Mouse (Mus musculus) layer of hippocampus, adult 8-10 months (tissue): ENCODE data around the gene Suclg2. TPM values are rescaled to one million over a fixed set of nuclear protein-coding genes. Genes with fewer than 3 reads are reported as not detected.

Experiments
- DNase-seq, 2 experiments: peaks; one replicate each; pipeline ENCODE4 v3.0.0; 2022; ENCODE audit warnings: low spot score in 2 of 2
- total RNA-seq, 4 experiments: library from RNA; stranded (reverse); gene quantifications; 2 replicates each; pipeline ENCODE4 v1.2.4; 2022

The Suclg2 gene
- total RNA-seq, 4 experiments from 2014 or later: 13.7 to 24.6 (median 20.3) TPM

DNA sequence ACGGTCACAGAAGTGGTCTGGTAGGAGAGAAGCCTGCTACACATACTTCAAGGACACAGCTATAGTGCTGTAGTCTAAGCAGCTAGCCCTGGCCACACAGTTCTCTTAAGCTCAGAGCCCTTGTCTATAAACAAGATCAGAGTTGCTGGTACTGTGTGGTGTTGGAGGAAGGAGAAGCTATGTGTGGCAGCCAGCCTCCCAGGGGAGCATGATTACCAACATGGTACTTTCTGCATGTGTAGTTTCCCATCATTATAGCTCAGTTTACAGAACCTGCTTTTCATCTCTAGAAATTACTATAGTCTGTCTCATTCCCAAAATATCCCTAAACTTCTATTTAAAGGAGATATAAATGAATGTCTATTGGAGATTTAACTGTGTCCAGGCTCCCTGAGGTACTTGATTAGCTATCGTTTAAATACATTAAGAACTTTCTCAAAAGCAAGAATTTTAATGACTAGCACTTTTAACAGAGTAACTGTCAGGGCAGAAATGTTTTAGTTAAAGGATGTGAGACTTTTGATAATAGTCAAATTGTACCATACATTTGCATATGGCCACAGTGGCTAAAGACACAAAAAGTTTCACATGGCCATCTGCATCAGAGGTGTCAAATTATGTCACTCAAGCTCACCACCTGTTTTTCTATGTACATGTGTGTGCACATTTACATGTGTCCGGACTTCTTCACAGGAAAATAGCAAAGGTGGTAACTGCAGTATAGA lies 145.4 kb downstream of the Suclg2 start:
- DNase-seq: no peak

DNA sequence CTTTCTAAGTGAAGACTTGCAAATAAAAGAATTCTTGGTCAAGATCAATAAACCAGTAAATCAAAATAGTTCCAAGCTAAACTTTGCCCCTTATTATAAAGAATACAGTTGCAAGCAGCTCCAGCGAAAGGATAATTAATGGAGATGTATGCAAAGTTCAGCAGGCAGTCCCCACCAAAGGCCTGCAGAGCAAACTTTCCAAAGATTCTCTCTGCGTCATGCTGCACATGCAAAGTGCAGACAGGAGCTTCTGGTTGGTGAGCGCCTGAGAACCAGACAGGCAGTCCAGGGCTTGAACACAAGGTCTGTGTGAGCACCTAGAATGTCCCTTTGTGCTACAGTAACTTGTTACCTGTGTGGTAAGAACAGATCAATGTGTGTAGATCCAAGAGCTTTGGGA lies 147.0 kb downstream of the Suclg2 start:
- DNase-seq: no peak

DNA sequence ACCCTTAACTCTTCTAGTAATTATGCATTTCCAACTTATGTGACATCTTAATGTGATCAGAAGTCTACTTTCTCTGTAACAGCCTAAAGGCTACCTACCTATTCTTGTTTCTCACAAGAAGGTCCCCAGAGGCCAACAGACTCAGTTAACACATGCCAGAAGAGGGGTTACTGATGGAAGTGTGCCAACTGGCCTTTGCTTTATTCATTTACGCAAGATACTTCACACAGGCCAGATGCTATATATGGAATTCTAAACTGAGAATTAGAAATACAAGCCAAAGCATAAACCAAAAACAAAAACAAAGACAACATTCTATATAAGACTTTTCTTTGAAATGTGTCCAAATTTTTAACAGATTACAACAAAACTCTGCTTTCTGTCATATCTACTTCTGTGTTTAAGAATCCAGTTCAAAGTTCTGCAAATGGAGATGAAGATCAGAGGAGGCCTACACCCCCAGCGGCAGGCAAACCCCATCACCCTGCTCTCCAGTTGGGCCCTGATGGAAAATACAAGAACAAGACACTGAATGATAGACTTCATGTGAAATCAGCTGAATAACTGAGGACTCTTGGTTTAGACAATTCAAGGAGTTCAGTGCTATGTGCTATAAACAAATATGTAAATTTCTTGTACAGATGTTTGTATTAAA lies 155.1 kb downstream of the Suclg2 start:
- DNase-seq: no peak

DNA sequence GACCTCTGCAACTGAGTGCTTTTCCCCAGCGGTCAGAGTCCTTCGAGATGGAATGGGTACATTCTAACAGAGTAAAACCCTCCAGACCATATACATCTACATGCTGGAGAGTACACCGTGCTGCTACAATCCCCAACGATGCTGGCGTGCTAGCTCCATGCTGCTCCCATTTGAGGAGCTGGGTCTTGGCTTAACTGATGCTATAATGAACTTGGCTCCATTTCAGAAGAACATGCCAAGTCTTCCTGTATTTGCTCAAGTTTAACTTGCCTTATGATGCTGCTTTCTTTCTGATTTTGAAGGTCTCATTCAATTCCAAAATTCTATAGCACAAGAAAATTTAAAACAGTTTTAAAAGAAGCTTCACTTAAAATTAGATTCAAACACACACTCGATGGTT lies 162.3 kb downstream of the Suclg2 start:
- no peak for DNase-seq

DNA sequence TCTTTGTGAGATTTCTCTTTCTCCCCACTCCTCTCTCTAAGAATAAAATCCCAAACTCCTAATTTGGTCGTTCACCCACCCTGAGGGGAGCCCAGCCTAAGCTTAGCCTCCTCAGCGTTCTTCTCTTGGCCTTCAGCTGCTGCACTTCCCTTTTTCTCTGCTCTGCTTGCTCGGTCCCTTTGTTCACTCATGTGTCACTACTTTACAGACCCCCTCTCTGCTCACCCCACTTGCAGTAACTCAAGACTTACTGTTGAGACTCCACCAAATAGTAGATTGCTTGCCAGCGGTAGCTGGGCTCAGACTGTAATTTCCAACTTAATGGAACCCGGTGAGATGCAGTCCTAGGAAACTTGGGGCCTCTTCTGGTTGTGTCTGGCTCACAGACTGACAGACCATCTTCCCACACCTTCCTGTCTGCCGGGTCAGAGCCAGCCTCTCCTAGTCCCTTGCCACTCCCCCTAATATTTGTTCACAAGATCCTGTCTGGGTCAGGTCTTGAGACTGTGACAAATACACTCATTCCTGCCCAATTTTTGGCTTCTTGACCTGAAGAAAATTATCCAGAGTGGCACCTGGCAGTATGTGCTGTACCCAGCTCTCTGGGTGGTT lies 166.2 kb downstream of the Suclg2 start:
- DNase-seq: no peak

DNA sequence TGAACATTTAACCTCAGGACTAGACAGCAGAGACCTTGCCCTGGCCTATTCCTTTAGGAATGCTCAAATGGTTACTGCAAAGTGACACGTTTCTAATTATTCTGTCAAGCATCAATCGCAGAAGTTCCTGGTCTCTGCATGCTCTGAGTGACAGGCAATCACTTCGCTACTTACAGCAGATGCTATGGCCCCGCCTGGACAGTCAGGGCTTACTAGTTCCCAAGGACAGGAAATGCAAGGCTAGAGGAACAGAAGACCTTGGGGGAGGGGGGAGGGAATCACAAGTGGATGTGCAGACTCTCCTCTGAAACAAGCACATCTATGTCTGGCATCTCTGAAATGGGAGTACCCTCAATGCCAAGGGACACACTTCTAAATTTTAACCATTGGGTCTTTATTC lies 167.6 kb downstream of the Suclg2 start:
- DNase-seq: no peak

DNA sequence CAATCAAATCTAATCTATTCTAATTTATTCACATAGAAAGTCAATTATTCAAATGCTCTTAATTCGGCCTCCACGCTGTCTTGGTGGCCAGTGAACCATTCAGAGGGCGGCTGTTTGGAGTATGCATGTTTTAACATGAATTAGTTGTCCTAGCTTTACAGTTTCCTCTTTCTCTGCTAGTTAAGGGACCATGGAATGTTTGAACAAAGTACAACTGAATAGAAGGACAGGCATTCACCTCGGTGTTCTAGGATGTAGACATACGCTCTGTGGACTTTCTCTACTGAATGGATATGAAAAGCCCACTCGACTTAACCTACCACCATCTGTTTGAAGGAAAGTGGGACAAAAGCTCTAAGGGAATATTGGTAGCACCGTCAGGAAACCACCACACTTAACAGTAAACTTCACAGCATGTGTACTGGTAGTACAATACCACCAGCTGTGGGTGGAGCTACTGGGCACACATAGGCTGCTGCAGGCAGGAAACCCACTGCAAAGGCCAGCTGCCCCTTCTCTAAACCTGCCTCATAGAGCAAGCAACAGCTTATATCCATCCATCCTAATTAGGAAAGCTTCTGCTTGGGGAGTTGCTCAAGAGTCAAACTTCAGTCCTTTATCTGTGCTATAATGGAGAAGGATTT lies 172.3 kb downstream of the Suclg2 start:
- no peak for DNase-seq

DNA sequence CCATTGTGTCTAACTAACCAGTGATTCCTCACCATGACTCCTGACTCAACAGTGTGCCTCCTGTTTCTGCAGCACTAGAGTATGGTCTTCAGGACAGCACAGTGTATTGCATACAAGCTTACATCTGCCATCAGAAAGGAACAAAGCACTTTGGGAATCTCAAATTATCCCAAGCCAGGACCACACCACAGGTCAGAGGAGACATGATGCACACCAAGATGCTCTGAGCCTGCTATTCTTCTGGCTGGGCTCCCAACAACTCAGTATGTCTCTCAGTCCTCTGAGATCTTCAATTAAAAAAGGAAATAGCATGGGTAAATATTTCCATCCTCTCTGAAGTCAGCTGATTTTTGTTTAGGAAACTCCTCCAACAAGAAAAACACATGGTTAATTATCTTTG lies 172.9 kb downstream of the Suclg2 start:
- no peak for DNase-seq

DNA sequence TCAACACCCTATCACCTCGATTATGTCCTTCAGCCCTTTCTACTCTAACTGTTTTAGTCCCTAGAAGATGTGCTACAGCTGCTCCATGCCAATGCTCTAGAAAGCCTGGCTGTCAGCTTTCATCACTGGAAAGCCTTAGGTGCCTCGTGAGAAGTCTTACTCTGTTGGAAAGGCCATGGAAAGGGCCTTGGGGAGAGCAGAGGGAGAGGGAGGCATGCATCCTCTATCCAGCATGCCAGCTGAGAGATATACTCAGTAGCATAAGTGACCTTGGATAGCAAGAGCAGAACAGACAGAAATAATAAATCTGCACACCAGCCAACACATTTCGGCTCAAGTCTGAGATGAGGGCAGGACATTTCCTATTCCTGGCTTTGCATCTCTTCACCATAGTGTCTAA lies 173.3 kb downstream of the Suclg2 start:
- DNase-seq: no peak

DNA sequence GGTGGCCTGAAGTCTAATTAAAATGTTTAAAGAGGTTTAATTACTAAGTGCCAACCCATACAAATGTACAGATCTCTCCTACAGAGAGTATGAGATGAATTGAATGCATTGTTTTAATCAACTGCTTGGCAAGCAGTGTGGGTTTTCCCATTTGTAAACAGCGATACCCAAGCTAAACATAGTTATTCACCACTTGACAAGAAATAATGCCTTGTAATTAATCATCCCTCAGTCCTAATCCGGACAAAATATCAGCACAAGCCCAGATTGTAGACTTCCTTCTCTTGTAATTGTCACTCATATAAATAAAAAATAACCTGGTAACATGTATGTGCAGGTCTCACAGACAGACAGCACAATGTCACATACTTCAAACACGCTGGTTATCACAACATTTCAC lies 183.4 kb downstream of the Suclg2 start:
- no peak for DNase-seq

DNA sequence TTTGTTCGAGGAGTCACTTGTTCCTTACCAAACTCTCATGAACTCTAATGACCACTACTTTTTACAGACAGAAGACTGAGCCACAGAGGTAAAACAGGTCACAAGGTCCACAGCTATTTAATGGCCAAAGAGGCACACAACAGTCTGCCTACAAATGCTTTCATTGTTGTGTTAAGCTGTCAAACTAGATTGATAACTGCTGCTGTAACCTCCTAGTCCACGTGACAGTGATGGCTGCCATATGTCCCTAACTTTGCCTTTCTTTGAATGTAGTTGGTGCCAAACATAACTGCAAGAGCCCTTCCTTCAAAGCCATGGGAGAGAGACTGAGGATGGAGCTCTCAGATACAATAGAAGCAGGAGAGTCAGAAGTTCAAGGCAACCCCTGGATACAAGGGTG lies 198.8 kb downstream of the Suclg2 start:
- DNase-seq: no peak

DNA sequence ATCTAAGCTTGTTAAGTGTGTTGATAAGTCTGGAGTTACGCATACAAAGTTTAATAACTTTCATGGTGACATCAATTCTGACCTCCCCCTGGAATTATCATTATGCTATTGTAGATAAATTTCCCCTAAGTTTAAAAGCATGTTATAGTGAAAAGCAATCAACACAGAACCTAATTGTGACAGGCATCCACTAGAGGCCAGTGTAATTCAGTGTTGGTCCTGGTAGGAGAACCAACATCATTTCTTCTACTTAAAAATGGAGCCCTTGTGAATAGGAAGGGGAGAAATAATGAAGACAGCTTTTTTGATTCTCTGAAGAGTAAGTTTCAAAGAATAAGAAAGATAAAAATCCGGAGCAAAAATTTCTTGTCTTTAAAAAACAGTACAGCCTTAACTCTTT lies 200.2 kb downstream of the Suclg2 start:
- no peak for DNase-seq

DNA sequence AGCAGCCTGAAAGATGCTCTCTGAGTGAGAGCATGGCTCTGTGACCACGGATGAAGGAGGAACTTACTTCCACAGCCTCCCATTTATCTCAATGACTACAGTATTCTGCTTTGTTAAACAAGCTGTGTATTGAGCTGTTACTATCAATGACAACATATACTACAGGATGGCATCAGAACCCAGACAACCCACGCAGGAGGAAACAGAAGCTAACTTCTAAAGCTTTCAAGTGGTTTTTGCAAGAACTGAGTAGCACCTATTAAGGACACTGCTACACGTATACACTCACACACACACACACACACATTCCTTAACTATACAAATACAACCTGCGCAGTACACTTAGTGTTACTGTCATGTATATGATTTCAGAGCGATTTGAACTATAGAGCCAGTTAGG lies 202.9 kb downstream of the Suclg2 start:
- DNase-seq: no peak

DNA sequence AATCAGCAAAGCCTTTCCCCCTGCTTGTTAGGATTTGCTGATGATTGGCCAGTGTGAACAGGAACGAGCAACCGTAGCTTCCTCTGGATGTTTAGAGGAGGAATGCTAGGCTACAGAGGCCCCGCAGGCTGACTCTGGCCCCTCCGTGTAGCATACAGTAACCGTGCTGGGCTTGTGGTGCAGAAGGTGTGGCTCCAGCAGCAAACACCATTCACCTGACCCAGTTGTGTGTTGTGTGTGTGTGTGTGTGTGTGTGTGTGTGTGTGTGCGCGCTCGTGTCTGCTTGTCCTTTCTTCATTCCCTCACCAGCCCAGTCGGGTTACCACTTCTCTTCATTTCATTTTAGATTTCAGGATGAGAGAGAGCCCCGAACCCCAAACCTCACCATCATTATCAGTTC lies 203.9 kb downstream of the Suclg2 start:
- DNase-seq: no peak

DNA sequence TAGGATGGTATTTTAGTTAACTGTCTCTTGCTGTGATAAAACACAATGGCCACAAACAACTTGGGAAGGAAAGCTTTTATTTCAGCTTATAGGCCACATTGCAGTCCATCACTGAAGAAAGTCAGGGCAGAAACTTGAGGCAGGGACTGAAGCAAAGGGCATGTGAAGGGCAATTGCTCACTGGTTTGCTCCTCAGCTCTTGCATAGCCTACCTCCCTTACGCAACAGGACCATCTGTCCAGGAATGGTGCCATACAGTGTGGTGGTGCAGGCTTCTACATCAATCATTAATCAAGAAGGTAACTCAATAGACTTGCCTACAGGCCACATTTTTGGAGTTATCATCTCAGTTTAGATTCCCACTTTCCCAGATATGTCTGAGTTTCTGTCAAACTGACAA lies 206.9 kb downstream of the Suclg2 start:
- no peak for DNase-seq

DNA sequence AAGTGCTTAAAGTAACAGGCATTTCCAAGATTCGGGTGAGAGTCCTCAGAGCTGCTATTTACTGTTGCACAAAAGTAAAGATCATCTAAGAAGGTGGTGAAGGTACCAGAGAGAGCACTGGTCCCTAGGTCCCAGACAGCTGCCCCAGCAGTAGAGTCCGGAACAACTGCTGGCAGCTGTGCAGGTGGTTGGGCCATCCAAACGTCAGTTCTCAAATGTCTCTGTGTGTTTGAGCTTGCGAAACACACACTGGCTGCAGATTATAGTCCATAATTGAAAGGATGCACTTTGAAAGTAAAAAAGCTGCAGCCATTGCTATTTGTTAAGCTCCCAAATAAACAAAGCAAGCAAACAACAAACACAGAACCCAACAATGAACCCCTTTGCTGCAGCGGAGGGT lies 217.8 kb downstream of the Suclg2 start:
- no peak for DNase-seq

DNA sequence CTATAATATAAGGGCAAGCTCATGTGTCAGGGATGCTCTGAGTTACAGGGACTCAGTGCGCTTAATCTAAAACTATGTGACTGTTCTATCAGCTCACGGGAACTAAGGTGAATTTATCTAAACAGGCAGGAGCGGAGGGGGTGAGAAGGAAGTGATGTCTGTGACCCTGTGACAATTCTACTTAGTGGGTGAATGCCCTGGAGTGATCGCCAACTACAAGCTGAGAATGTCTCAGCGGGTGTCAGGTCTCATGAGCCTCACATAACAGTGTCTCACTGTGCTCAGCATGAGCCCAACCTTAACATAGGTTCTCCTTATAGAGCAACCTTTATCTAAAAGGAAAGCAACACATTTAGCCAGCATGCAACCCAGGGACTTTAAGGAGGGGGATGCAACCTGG lies 219.0 kb downstream of the Suclg2 start:
- no peak for DNase-seq

DNA sequence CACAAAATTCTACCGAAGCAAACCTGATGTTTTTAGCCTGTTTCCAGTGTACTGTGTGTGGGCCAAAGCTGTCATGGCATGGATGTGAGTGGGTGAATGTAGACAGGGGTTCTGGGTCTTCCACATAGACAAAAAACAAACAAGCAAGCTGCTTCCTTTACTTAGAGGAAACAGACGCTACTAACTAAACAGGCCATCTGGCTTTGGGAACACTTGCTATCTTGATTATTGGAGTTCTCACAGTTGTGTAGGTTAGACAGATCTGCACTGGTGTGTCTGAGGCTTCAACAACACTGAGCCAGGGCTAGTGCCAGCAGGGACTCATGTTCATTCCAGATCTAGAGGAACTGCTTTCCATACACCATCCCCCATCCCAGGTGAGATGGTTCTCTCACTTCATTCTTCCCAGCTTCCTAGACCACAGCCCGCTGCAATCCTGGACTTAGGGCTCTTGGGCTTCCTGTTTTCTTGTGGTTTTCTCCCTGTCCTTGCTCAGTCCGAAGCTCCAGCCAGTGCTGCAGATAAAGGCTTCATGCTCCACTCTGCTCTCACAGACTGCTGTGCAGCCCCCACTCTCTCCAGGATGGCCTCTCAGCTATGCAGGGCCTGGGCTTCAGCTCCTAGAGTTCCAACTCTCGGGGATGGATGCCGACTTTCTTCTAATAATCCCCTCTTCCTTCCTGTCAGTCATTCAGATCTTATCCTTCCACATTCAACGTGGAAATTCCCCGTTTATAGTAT lies 226.2 kb downstream of the Suclg2 start:
- DNase-seq: no peak

DNA sequence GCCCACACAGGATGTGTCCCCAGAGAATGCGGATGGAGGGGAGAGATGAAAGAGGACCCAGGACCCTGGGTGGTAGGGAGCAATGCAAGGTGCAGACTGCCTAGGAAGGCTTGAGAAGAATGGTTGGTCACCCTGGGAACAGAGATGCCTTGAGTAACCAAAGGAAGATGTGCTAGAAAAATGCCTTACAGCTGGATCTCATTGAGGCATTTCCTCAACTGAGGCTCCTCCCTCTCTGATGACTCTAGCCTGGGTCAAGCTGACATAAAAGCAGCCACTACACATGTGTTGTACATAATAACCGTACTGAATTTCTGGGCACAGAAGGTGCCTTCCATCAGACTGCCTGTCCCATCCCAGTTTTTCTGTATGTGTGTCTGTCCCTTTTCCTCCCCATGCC lies 227.6 kb downstream of the Suclg2 start:
- no peak for DNase-seq

DNA sequence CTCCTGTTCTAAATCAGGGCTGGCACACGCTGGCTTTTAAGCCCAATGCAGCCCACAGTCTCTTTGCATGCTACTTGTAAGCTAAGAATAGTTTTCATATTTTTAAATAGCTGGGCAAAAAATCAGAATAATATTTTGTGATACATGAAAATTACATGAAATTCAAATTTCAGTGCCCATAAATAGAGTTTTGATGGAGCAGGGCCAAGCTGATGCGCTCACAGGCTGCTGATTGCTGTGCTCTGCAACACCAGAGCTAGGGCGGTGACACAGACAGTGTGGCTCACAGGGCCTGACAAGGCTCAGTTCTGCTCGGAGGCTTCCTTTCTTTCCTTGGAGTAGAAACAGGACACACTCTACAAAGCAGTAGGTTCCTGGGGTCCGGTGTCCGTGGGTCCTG lies 232.8 kb downstream of the Suclg2 start:
- peak; percentile 14 to 28 for DNase-seq

DNA sequence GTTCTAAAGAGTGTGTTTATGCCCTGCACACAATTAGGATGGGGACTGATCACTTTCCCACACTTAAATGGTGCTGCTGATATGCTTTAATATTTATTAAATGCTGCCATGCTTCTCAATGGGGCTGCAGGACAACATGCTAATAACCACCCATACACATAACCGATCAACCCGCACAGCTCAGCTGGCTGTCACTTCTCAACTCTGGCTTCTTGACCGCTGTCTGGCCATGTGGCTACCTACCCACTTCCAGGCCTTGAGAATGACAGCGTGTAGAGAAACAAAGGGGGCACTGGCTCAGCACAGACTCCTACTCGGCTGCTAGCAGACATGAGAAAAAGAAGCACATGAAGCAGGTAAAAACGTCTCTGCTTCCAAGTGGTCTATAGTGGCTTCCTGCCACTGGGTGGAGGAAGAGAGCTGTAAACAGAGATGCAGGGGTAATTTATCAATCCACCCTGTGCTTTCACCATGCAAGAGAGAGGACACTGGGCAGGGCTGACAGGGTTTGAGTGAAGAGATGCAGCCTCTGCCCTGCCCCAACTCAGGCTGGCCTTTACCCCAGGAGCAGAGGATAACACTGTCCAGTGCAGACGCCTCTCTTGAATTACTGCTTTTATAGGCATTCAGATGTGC lies 234.3 kb downstream of the Suclg2 start:
- peak; percentile 32 to 55 for DNase-seq
